Mouse (Mus musculus) small intestine, adult 2 months (tissue): Measurements from ENCODE around the gene Zfp174. TPM values are rescaled to one million over a fixed set of nuclear protein-coding genes. Genes with fewer than 3 reads are reported as not detected.
A peak's percentile ranks its signal among the peaks of the same experiment; 100 is the strongest.

Experiments
- H3K27ac ChIP-seq: fragments of 200-500 bp; 2 replicates; pipeline ENCODE4 v1.5.1; 2012; ENCODE audit warnings: low read depth, low read length, control low read depth, inconsistent platforms; ENCODE audit not compliant: insufficient read depth
- H3K27me3 ChIP-seq: fragments of 200-500 bp; 2 replicates; pipeline ENCODE4 v1.6.1; 2012; ENCODE audit warnings: mild to moderate bottlenecking, moderate library complexity, low read length, inconsistent platforms; ENCODE audit not compliant: control insufficient read depth, insufficient read depth
- H3K36me3 ChIP-seq: fragments of 200-500 bp; 2 replicates; pipeline ENCODE4 v1.6.1; 2012; ENCODE audit warnings: mild to moderate bottlenecking, low read length, control low read depth, inconsistent platforms; ENCODE audit not compliant: control insufficient read depth, insufficient read depth
- H3K4me1 ChIP-seq: fragments of 200-500 bp; 2 replicates; pipeline ENCODE4 v1.6.1; 2012; ENCODE audit warnings: low read length, inconsistent platforms, mixed read lengths; ENCODE audit not compliant: control insufficient read depth, insufficient read depth, insufficient read length
- H3K4me3 ChIP-seq: fragments of 200-500 bp; 2 replicates; pipeline ENCODE4 v1.5.1; 2012; ENCODE audit warnings: low read depth, mild to moderate bottlenecking, control low read depth, inconsistent platforms, low read length, moderate library complexity
- CTCF ChIP-seq: fragments of 200-500 bp; IDR thresholded peaks from 2 replicates; pipeline ENCODE4 v1.5.1; 2012; ENCODE audit warnings: low read depth, mild to moderate bottlenecking, control low read depth, inconsistent platforms, low read length, moderate library complexity, mixed read lengths; ENCODE audit not compliant: insufficient replicate concordance, insufficient read length; ENCODE audit errors: extremely low read depth
- POLR2A ChIP-seq: fragments of 200-500 bp; IDR thresholded peaks from 2 replicates; pipeline ENCODE4 v1.6.1; 2012; ENCODE audit warnings: low read depth, mild to moderate bottlenecking, control low read depth, inconsistent platforms, low read length, moderate library complexity
- WGBS: fragments of 180-500 bp; shearing (Covaris S2); methylation state at CpG from one replicate; pipeline ENCODE4 v1.1.7; 2018; 5-methylcytosine and 5-hydroxymethylcytosine counted together
- polyA plus RNA-seq: library from polyadenylated mRNA; depleted of rRNA; stranded (reverse); fragments of >200 nt; gene quantifications from 2 replicates; pipeline ENCODE4 v1.2.3, GENCODE M21; 2012; rRNA removed

The Zfp174 gene
- polyA plus RNA-seq, 1 experiment, result 0.37 TPM

DNA sequence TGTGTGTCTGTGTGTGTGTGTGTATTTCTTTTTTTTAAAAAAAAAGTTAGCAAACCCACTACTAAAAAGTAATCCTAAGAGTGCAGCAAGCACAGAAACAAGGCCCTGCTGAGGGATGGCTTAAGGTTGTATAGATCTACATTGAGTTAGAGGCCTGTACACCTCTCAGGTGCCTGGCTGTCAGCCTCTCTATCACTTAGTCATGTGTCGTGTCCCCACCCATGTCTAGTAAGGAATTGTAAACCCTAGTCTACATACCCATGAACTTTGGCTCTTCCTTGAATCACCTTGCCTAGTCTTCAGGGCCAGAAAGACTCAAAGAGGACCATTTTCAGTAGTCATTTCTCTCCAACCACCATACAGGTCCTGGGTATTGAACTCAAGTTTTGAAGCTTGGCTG is 49.5 kb downstream of the Zfp174 start:
- 35% methylated on average over 1 of the region's 1 CpGs for WGBS
- peak overlapping the region; percentile 62; the same call in 1 of the 2 replicates for H3K27ac ChIP-seq
- H3K4me3 ChIP-seq, result no peak overlapping the region
- H3K4me1 ChIP-seq, result peaks cover 8% of the 10 kb centered on the region; the same call in 1 of the 2 replicates
- TF ChIP-seq CTCF (no peak), POLR2A (no peak)
- H3K36me3 ChIP-seq, result peaks cover 39% of the 10 kb centered on the region
- H3K27me3 ChIP-seq, result no peaks in the 10 kb centered on the region

DNA sequence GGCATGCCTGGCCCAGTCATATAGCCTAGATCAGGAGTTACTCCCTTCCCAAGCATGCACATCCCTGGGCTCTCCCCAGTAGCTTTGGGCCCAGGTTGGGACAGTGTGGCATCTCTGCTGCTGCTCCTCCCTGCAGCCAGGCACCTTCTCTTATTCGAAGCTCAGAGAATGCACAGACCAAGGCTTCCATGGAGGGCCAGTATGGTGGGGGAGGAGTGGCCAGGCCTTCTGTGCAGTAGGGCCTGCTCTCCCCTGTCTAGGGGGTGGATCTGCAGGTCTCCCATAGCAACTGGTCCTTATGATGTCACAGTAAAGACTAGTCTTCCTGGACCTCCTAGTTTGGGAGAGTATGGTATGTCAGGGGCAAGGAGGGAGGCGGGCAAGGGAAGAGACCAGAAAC is 60.4 kb downstream of the Zfp174 start:
- Histone ChIP-seq H3K4me3 (no peak overlapping the region), H3K27ac (no peak overlapping the region), H3K36me3 (peaks cover 29% of the 10 kb centered on the region), H3K4me1 (no peaks in the 10 kb centered on the region), H3K27me3 (no peaks in the 10 kb centered on the region)
- 64% methylated on average over 2 of the region's 2 CpGs for WGBS
- TF ChIP-seq POLR2A (no peak), CTCF (no peak)

Other genes starting within 250 kb of the Zfp174 start
- 0.33 and 0.62 TPM in 2 replicates for gene Mefv, start 129.2 kb upstream of the Zfp174 start, polyA plus RNA-seq
- 2.5 and 3.8 TPM in 2 replicates for gene Zfp263, start 103.2 kb upstream of the Zfp174 start, polyA plus RNA-seq
- not detected in 2 replicates for gene Olfr15, start 16.4 kb upstream of the Zfp174 start, polyA plus RNA-seq
- 45.0 and 67.6 TPM in 2 replicates for gene Naa60, start 25.1 kb downstream of the Zfp174 start, polyA plus RNA-seq
- gene Zfp597, start 37.3 kb downstream of the Zfp174 start, polyA plus RNA-seq, result 0.66 and 0.87 TPM in 2 replicates
- not detected in 2 replicates for gene Gm20695, start 37.4 kb downstream of the Zfp174 start, polyA plus RNA-seq
- gene 1700037C18Rik, start 61.4 kb downstream of the Zfp174 start, polyA plus RNA-seq, result 6.9 and 9.1 TPM in 2 replicates
- 0.89 and 2.7 TPM in 2 replicates for gene Cluap1, start 61.5 kb downstream of the Zfp174 start, polyA plus RNA-seq
- gene Nlrc3, start 129.4 kb downstream of the Zfp174 start, polyA plus RNA-seq, result 6.1 and 9.9 TPM in 2 replicates
- gene Slx4, start 156.5 kb downstream of the Zfp174 start, polyA plus RNA-seq, result 12.3 and 31.6 TPM in 2 replicates
- gene Dnase1, start 189.7 kb downstream of the Zfp174 start, polyA plus RNA-seq, result 99.2 and 434 TPM in 2 replicates
- 28.8 and 50.8 TPM in 2 replicates for gene Trap1, start 230.6 kb downstream of the Zfp174 start, polyA plus RNA-seq